Mouse (Mus musculus): ENCODE data around the gene Faah.

DNA sequence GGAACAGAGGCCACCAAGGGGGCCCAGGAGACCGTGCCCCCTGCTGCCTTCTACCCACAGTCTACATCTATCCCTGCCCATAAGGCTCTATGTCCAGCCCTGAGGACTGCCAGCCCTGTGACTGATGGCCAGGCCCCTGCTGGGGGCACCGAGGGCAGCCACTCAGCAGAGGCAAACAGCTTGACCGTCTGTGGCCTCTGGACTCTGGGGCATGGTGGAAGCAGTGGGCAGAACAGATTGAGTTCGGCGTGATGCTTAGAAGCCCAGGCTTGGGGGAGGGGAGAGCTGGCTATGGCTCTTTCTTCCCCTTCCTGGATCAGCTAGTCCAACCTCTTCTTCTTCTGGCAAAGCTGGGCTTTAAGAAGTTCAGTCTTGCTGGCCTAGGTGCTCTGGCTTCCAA, 64.2 kb downstream of the Faah start:
- TF ChIP-seq CTCF (IDR thresholded peaks at IDR 0.05; ENCODE audit: extremely low read depth, insufficient read depth, insufficient read length, insufficient replicate concordance) (no peak), POLR2A (IDR thresholded peaks at IDR 0.05; ENCODE audit: low read depth, low read length) (no peak)

Measured in spleen, adult 2 months (tissue).